Mouse (Mus musculus) adrenal gland, postnatal 4 days (tissue): ENCODE measurements around the gene Vmn2r81. TPM values are rescaled to one million over a fixed set of nuclear protein-coding genes. Genes with fewer than 3 reads are reported as not detected.
"Not testable (repeated sequence)": the region's sequence is repeated elsewhere in the genome, so short reads cannot be mapped to it uniquely, and the experiment has no call there.

Experiments used
- DNase-seq, 2 experiments: peaks; one replicate each; pipeline ENCODE4 v3.0.0; 2021 to 2022; ENCODE audit warnings: low spot score in 2 of 2, mixed read lengths in 2 of 2
- long read RNA-seq, 2 experiments: library from polyadenylated mRNA; stranded (forward); transcript quantifications; one replicate each; pipeline ENCODE4 v2.0.0; 2021
- total RNA-seq, 2 experiments: library from RNA; stranded (reverse); gene quantifications; 2 replicates each; pipeline ENCODE4 v1.2.3; 2021

Gene Vmn2r81
- not detected for total RNA-seq
- long read RNA-seq, experiment 1, result 0 reads
- long read RNA-seq, experiment 2, result 0 reads

GRCm38 (mm10) chr10:79247392-79247791 lies at the start of gene Vmn2r81:
Gene Vmn2r81, plus strand, starts transcription at chr10:79247692.
- not testable (repeated sequence) for DNase-seq

- not testable (repeated sequence) for DNase-seq
These were observed 47.5 kb upstream of the Vmn2r81 start for GRCm38 (mm10) chr10:79199973-79200372.

GRCm38 (mm10) chr10:79220432-79220831 lies 27.1 kb upstream of the Vmn2r81 start:
- DNase-seq, result no peak

- DNase-seq, result no peak
These were observed 25.9 kb upstream of the Vmn2r81 start for GRCm38 (mm10) chr10:79221606-79222005.

GRCm38 (mm10) chr10:79222214-79222613 lies 25.3 kb upstream of the Vmn2r81 start:
- no peak for DNase-seq

GRCm38 (mm10) chr10:79322033-79322736 lies 74.7 kb downstream of the Vmn2r81 start:
- not testable (repeated sequence) for DNase-seq

GRCm38 (mm10) chr10:79322737-79323086 lies 75.2 kb downstream of the Vmn2r81 start:
- DNase-seq, result no peak

Other genes starting within 250 kb of the Vmn2r81 start
- gene Olfr1351, start 235.2 kb upstream of the Vmn2r81 start, total RNA-seq, result not detected
- not detected for gene Olfr57, start 219.0 kb upstream of the Vmn2r81 start, total RNA-seq
- 10 to 100 TPM; 26.6 to 28.9 TPM for gene 2610008E11Rik, start 150.1 kb upstream of the Vmn2r81 start, total RNA-seq
- gene Vmn2r80, start 98.9 kb upstream of the Vmn2r81 start, total RNA-seq, result not detected
- not detected for gene Vmn2r82, start 108.8 kb downstream of the Vmn2r81 start, total RNA-seq
- gene Vmn2r83, start 221.0 kb downstream of the Vmn2r81 start, total RNA-seq, result not detected